Mouse (Mus musculus): ENCODE data around the gene Elovl6. TPM values are rescaled to one million over a fixed set of nuclear protein-coding genes. Genes with fewer than 3 reads are reported as not detected.

The Elovl6 gene
- polyA plus RNA-seq (2015; fragmentation: Nextera tagmentation; extraction: Ambion mirVana) = 6.4 and 10.5 TPM in 2 replicates

DNA sequence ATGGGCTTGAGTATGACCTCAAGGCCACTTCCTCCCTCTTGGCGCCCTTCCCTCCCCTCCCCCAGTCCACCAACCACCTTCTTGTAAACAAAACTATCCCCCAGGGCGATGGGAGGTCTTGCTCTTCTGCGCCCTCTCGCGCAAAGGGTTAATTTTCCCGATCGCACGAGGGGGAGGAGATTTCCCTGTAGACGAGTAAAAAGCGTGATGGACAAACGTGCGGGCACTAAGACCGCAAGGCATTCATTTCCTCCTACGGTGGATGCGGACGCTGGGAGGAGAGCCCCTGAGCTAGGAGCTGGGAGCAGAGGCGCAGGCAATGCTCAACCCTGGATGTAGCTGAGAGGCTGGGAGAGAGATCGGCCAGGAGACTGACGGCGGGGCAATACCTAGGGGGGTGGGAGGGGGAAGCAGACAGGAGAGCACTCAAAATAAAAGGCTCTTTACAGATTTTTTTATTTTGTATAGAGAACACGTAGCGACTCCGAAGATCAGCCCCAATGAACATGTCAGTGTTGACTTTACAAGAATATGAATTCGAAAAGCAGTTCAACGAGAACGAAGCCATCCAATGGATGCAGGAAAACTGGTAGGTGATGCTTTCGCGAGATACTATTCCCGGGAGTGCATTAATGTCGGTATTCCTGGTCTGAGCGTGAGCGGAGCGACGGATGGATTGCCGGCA is at the start of gene Elovl6:
Elovl6 (plus strand) TSS at position 176 of the 685 bp plus-strand sequence.
- Histone ChIP-seq H3K9me3 (replicated peaks) (no peaks in the 10 kb centered on the region), H3K27ac (peak within 1 kb of the TSS; percentile 94), H3K4me1 (replicated peaks) (peaks cover 26% of the 10 kb centered on the region), H3K36me3 (no peaks in the 10 kb centered on the region), H3K9ac (peak within 1 kb of the TSS; percentile 94), H3K27me3 (no peaks in the 10 kb centered on the region), H3K4me2 (peak within 1 kb of the TSS; percentile 92), H3K4me3 (peak within 1 kb of the TSS; percentile 79)
- ATAC-seq (replicated peaks; ENCODE audit: insufficient number of reproducible peaks, insufficient read depth, low FRiP score, low read depth) = 0 out of 2 replicates have a peak, but pooled peaks have one; percentile 25
- WGBS = under 1% methylated on average over 35 of the region's 35 CpGs

DNA sequence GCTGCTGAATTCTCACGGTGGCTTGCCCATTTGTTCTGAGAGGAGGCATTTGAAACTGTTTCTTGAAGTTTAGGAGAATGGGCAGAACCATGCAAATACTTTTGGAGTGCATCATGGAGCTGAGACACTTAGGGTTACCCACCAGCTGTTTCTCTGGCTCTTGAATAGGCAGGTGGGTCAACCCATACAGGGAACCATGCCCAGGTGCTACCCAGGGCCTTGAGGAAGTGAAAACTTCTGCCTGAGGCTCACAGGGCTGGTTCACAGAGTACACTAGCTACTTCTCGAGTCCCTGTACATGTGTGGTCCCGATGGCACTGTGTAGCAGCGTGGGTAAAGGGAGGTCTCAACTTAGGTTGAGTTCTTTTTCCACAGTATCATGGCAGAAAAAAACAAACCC is 43.4 kb upstream of the Elovl6 start:
- Histone ChIP-seq H3K27me3 (no peaks in the 10 kb centered on the region), H3K9me3 (replicated peaks) (no peaks in the 10 kb centered on the region), H3K27ac (no peak overlapping the region), H3K4me1 (replicated peaks) (no peaks in the 10 kb centered on the region), H3K4me2 (no peak overlapping the region), H3K4me3 (no peak overlapping the region), H3K9ac (no peak overlapping the region), H3K36me3 (no peaks in the 10 kb centered on the region)
- 82% methylated on average over 4 of the region's 4 CpGs for WGBS
- ATAC-seq (replicated peaks; ENCODE audit: insufficient number of reproducible peaks, insufficient read depth, low FRiP score, low read depth) = no peak

DNA sequence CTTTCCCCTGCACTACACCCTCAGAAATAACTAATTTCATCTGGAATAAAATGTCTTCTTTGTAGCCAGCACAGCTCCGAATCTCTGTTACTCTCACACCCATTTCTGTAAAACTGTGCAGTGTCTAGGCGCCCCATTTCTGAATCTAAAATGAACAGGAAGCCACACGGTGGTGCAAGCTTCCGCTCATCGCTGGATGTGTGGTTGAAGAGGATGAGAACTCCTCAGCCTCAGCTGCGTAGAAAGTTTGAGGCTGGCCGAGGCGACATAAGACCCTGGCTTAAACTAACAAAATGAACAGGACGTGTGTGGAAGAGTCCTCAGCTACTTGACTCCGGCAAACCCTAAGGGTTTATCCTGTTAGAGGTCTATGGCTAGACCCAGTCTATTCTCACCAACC is 38.0 kb upstream of the Elovl6 start:
- no peak overlapping the region for H3K4me3 ChIP-seq
- H3K27me3 ChIP-seq = no peaks in the 10 kb centered on the region
- H3K4me2 ChIP-seq = no peak overlapping the region
- no peak overlapping the region for H3K9ac ChIP-seq
- no peaks in the 10 kb centered on the region for H3K36me3 ChIP-seq
- 74% methylated on average over 10 of the region's 10 CpGs for WGBS
- ATAC-seq (replicated peaks; ENCODE audit: insufficient number of reproducible peaks, insufficient read depth, low FRiP score, low read depth) = no peak
- H3K27ac ChIP-seq = no peak overlapping the region
- H3K9me3 ChIP-seq (replicated peaks) = no peaks in the 10 kb centered on the region
- no peaks in the 10 kb centered on the region for H3K4me1 ChIP-seq (replicated peaks)

DNA sequence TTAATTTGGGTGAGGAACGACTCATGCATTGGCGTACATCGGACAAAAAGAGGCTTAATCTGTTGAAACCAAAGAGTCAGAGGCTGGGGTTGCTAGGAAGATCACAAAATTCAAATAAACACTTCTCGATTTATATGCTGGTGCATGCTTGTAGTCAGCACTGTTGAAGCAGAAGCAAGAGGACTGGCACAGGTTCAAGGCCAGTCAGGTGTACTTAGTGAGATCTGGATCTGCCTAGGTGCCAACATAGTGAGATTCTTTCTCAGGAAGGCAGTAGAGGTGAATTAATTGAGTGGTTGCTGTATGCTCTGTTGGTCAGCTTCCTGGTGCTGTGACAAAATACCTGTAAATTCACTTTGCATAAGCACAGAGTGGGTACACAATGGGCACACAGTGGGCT is 37.4 kb upstream of the Elovl6 start:
- H3K9me3 ChIP-seq (replicated peaks) = no peaks in the 10 kb centered on the region
- H3K4me2 ChIP-seq = no peak overlapping the region
- ATAC-seq (replicated peaks; ENCODE audit: insufficient number of reproducible peaks, insufficient read depth, low FRiP score, low read depth) = no peak
- H3K36me3 ChIP-seq = no peaks in the 10 kb centered on the region
- no peak overlapping the region for H3K9ac ChIP-seq
- no peaks in the 10 kb centered on the region for H3K4me1 ChIP-seq (replicated peaks)
- WGBS = 78% methylated on average over 4 of the region's 4 CpGs
- H3K27ac ChIP-seq = no peak overlapping the region
- no peaks in the 10 kb centered on the region for H3K27me3 ChIP-seq
- no peak overlapping the region for H3K4me3 ChIP-seq

DNA sequence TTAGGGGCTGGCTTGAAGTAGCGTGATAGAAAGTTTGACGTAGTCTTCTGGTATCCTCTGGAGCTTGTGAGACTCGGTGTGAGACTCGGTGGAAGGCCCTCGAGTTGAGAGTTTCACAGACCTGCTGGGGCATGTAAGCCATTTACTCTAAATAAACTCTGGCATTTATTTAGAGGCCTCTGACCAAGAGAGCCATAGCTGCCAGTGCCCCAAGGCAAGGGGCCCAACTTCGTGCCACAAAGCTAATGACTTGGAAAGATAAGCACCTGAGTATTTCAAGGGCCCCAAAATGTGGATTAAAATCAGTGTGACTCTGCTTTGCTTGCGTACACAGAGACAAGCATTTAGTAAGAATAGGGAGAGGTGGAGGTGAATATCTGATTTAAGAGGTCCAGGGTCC is 28.4 kb upstream of the Elovl6 start:
- Histone ChIP-seq H3K9me3 (replicated peaks) (no peaks in the 10 kb centered on the region), H3K27ac (no peak overlapping the region), H3K4me1 (replicated peaks) (no peaks in the 10 kb centered on the region), H3K9ac (no peak overlapping the region), H3K27me3 (no peaks in the 10 kb centered on the region), H3K4me3 (no peak overlapping the region), H3K4me2 (no peak overlapping the region), H3K36me3 (no peaks in the 10 kb centered on the region)
- ATAC-seq (replicated peaks; ENCODE audit: insufficient number of reproducible peaks, insufficient read depth, low FRiP score, low read depth) = no peak
- 82% methylated on average over 7 of the region's 7 CpGs for WGBS

DNA sequence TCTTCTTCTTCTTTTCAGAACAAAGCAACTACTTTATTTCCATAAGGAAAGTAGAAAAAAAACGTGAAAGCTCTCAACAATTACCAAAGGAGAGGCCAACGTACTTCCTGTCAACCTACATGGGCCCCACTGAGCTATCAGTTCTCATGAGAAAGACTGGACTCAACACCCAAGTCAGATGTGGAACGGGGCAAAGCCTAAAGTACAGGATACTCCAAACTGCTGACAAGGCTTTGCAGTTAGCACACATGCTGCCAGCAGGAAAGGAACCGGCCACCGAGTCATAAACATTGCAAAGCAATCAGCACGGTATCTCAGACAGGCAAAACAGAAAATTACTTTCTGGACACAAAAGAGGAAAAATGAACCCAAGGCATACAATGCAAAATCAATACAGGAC is 27.2 kb upstream of the Elovl6 start:
- WGBS = 53% methylated on average over 6 of the region's 6 CpGs
- Histone ChIP-seq H3K4me1 (replicated peaks) (no peaks in the 10 kb centered on the region), H3K36me3 (no peaks in the 10 kb centered on the region), H3K9ac (no peak overlapping the region), H3K4me3 (no peak overlapping the region), H3K27me3 (no peaks in the 10 kb centered on the region), H3K27ac (no peak overlapping the region), H3K4me2 (no peak overlapping the region), H3K9me3 (replicated peaks) (no peaks in the 10 kb centered on the region)
- ATAC-seq (replicated peaks; ENCODE audit: insufficient number of reproducible peaks, insufficient read depth, low FRiP score, low read depth) = no peak

DNA sequence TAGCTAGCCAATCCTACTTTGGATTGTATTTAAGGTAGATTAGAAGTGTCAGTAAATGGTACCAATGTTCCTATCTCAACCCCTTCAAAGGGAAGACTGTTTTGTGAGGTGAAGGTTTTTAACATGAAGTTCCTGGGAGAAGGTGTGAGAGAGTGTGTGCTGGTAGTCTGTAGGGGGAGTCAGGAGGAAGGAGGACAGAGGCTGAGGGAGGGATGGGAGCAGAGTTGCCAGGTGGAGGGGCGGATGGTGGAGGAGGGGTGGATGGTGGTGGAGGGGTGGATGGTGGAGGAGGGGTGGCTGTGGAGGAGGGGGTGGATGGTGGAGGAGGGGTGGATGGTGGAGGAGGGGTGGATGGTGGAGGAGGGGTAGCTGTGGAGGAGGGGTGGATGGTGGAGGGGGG is 24.4 kb upstream of the Elovl6 start:
- H3K27ac ChIP-seq = no peak overlapping the region
- no peak for ATAC-seq (replicated peaks; ENCODE audit: insufficient number of reproducible peaks, insufficient read depth, low FRiP score, low read depth)
- H3K4me1 ChIP-seq (replicated peaks) = no peaks in the 10 kb centered on the region
- H3K36me3 ChIP-seq = no peaks in the 10 kb centered on the region
- H3K9me3 ChIP-seq (replicated peaks) = no peaks in the 10 kb centered on the region
- no peak overlapping the region for H3K9ac ChIP-seq
- WGBS = 80% methylated on average over 1 of the region's 1 CpGs
- H3K4me3 ChIP-seq = no peak overlapping the region
- H3K4me2 ChIP-seq = no peak overlapping the region
- H3K27me3 ChIP-seq = no peaks in the 10 kb centered on the region

DNA sequence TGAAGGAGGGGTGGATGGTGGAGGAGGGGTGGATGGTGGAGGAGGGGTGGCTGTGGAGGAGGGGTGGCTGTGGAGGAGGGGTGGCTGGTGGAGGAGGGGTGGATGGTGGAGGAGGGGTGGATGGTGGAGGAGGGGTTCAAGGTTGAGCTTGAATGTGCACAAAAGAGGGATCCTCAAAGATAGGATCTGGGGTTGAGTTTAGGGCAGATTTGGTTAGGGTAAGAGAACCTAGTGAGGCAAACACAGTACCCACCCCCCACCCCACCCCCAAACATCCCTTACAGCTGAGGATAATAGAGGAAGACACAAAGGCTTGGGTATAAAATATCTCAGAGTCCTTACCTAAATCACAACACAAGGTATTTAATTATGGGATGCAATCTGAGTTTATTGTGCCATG is 23.6 kb upstream of the Elovl6 start:
- H3K4me1 ChIP-seq (replicated peaks) = no peaks in the 10 kb centered on the region
- no peaks in the 10 kb centered on the region for H3K36me3 ChIP-seq
- H3K9ac ChIP-seq = no peak overlapping the region
- no peak for ATAC-seq (replicated peaks; ENCODE audit: insufficient number of reproducible peaks, insufficient read depth, low FRiP score, low read depth)
- no peak overlapping the region for H3K27ac ChIP-seq
- H3K27me3 ChIP-seq = no peaks in the 10 kb centered on the region
- H3K4me3 ChIP-seq = no peak overlapping the region
- no peak overlapping the region for H3K4me2 ChIP-seq
- no peaks in the 10 kb centered on the region for H3K9me3 ChIP-seq (replicated peaks)

DNA sequence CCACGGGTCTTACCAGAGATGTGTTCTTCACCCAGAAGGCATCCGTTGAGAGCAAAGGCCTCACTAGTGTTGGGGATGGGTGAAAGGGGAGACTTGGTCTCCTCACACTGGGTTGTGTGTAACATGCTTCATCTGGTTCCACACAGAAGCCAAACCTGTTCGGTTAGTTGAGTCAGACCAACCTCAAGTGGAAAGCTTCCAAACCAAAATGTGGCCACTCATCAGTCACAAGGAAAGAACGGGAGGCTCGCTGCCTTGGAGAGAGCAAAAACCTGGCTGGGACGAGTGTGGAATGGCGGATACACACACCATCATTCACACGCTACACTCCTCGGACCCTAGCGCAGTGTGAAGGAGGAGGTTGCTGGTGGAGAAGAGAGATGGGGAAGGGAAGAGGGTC is 22.4 kb upstream of the Elovl6 start:
- no peaks in the 10 kb centered on the region for H3K9me3 ChIP-seq (replicated peaks)
- no peak overlapping the region for H3K27ac ChIP-seq
- no peaks in the 10 kb centered on the region for H3K27me3 ChIP-seq
- no peak overlapping the region for H3K9ac ChIP-seq
- no peaks in the 10 kb centered on the region for H3K36me3 ChIP-seq
- no peak overlapping the region for H3K4me3 ChIP-seq
- H3K4me1 ChIP-seq (replicated peaks) = no peaks in the 10 kb centered on the region
- no peak for ATAC-seq (replicated peaks; ENCODE audit: insufficient number of reproducible peaks, insufficient read depth, low FRiP score, low read depth)
- no peak overlapping the region for H3K4me2 ChIP-seq
- WGBS = 82% methylated on average over 10 of the region's 10 CpGs

DNA sequence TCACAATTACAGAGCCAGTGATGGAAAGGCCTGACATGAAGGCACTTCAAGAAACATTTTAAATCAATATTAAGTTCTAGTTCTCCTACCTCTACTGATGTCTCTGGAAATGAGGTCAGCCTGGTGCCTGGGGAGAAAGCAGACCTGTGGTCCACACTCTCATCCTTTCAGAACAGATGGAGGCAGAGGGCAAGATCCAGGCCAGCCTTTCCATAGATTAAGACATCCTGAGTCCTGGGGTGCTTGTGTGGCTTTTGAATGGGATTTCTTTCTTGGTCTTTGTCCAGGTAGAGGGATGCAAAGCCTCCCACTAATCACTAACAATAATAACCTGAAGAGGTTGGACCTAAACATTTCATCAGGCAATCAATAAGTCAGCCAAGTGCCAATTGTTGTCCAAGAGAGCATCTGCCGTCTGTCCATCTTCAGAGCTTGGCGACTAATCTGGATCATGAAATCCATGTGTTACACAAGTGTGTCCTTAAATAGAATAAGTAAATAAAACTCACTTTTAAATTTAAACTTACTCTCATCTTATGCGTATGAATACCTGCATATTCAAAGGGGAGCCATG is 16.2 kb upstream of the Elovl6 start:
- no peak overlapping the region for H3K9ac ChIP-seq
- 90% methylated on average over 3 of the region's 3 CpGs for WGBS
- H3K4me2 ChIP-seq = no peak overlapping the region
- H3K27me3 ChIP-seq = no peaks in the 10 kb centered on the region
- H3K36me3 ChIP-seq = no peaks in the 10 kb centered on the region
- H3K9me3 ChIP-seq (replicated peaks) = no peaks in the 10 kb centered on the region
- no peak overlapping the region for H3K4me3 ChIP-seq
- H3K4me1 ChIP-seq (replicated peaks) = no peaks in the 10 kb centered on the region
- ATAC-seq (replicated peaks; ENCODE audit: insufficient number of reproducible peaks, insufficient read depth, low FRiP score, low read depth) = no peak
- H3K27ac ChIP-seq = no peak overlapping the region

DNA sequence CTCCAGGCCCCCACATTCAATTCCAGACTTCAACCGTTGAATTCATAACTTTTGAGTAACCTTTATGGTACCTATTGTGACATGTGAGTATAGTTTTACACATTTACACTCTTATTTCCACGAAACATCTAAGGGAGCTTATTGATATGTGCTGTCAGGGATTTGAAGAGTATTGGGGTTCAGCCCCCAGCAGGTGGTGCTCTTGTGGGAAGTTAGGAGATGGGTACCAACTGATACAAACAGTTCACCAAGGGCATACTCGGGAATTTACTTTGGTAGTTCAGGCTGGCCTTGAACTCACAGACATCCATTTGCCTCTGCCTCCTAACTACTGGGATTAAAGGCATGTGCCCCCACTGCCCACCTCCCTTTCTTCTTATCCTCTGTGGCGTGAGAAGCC is 11.7 kb upstream of the Elovl6 start:
- Histone ChIP-seq H3K36me3 (no peaks in the 10 kb centered on the region), H3K27ac (no peak overlapping the region), H3K4me3 (no peak overlapping the region), H3K9me3 (replicated peaks) (no peaks in the 10 kb centered on the region), H3K9ac (no peak overlapping the region), H3K27me3 (no peaks in the 10 kb centered on the region), H3K4me2 (no peak overlapping the region), H3K4me1 (replicated peaks) (no peaks in the 10 kb centered on the region)
- WGBS = 68% methylated on average over 4 of the region's 4 CpGs
- ATAC-seq (replicated peaks; ENCODE audit: insufficient number of reproducible peaks, insufficient read depth, low FRiP score, low read depth) = no peak

DNA sequence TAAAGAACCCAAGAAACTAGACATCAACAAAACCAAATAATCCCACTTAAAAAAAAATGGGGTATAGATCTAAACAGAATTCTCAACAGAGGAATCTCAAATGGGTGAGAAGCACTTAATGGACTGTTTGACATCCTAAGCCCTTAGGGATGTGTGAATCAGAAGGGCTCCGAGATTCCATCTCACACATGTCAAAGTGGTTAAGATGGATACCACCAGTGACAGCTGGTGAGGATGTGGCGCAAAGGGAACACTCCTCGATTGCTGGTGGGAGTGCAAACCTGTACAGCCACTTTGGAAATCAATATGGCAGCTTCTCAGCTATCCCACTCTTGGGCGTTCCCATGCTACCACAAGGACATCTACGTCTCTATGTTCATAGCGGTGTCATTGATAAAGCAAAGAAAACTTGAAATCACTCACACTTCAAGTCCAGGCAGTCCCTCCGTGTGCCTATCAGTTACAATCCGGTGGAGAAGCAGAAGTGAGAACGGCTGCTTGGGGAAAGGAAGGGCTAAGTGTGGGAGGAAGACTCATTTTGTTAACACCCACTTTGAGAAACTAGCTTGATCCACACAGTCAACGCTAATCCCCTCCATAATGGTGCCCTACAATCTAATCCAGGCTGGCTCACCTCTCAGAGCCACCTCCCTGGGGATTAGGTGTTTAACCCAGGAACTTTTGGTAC is 8.6 kb upstream of the Elovl6 start:
- H3K4me1 ChIP-seq (replicated peaks) = no peaks in the 10 kb centered on the region
- H3K36me3 ChIP-seq = no peaks in the 10 kb centered on the region
- H3K9me3 ChIP-seq (replicated peaks) = no peaks in the 10 kb centered on the region
- H3K9ac ChIP-seq = no peak overlapping the region
- no peak overlapping the region for H3K4me3 ChIP-seq
- no peak overlapping the region for H3K27ac ChIP-seq
- no peak for ATAC-seq (replicated peaks; ENCODE audit: insufficient number of reproducible peaks, insufficient read depth, low FRiP score, low read depth)
- WGBS = 73% methylated on average over 10 of the region's 10 CpGs
- H3K27me3 ChIP-seq = no peaks in the 10 kb centered on the region
- H3K4me2 ChIP-seq = no peak overlapping the region

Data from heart, embryonic 15.5 days (tissue).